Mouse (Mus musculus): ENCODE data around the gene Atp13a2. TPM values are rescaled to one million over a fixed set of nuclear protein-coding genes. Genes with fewer than 3 reads are reported as not detected.

Gene Atp13a2
- total RNA-seq (2014; rRNA removed; ENCODE audit: low replicate concordance) (45.8 and 47.7 TPM in 2 replicates), polyA plus RNA-seq (2015; fragmentation: Nextera tagmentation; extraction: Ambion mirVana) (18.8 and 19.3 TPM in 2 replicates)

- peaks cover 12% of the 10 kb centered on the region for H3K4me1 ChIP-seq (ENCODE audit: control insufficient read depth, insufficient read depth)
- no peaks in the 10 kb centered on the region for H3K36me3 ChIP-seq (replicated peaks; ENCODE audit: control insufficient read depth, insufficient read depth, low read length)
- 0 out of 2 replicates have a peak within 1 kb of the TSS, but pooled peaks have one; percentile 25 for H3K27ac ChIP-seq (ENCODE audit: low read depth)
- no peaks in the 10 kb centered on the region for H3K27me3 ChIP-seq (ENCODE audit: control insufficient read depth, insufficient read depth, low read length)
- under 1% methylated on average over 58 of the region's 58 CpGs for WGBS
- DNase-seq (ENCODE audit: low spot score) (peak; percentile 74), ATAC-seq (ENCODE audit: insufficient read depth, low read depth) (peak; percentile 83)
- H3K4me2 ChIP-seq (ENCODE audit: low read depth, low read length) = peak within 1 kb of the TSS; percentile 78
- peak within 1 kb of the TSS; percentile 73 for H3K9ac ChIP-seq (replicated peaks; ENCODE audit: low read depth, low read length)
- H3K9me3 ChIP-seq (replicated peaks; ENCODE audit: control insufficient read depth, low read length) = no peaks in the 10 kb centered on the region
- no peak for TF ChIP-seq EP300 (IDR thresholded peaks at IDR 0.05; ENCODE audit: low read depth)
- TF ChIP-seq CTCF (IDR thresholded peaks at IDR 0.05; ENCODE audit: low read depth) = no peak; the same call in 1 of the 2 replicates
- peak within 1 kb of the TSS; percentile 77 for H3K4me3 ChIP-seq (ENCODE audit: low read depth, low read length)
Observed at GRCm38 (mm10) chr4:140986711-140987395, at the start of gene Atp13a2. Gene Atp13a2 (plus strand): TSS chr4:140986873.

GRCm38 (mm10) chr4:140944356-140944755, 42.3 kb upstream of the Atp13a2 start:
- no peak overlapping the region for H3K4me2 ChIP-seq (ENCODE audit: low read depth, low read length)
- no peaks in the 10 kb centered on the region for H3K36me3 ChIP-seq (replicated peaks; ENCODE audit: control insufficient read depth, insufficient read depth, low read length)
- no peak overlapping the region for H3K9ac ChIP-seq (replicated peaks; ENCODE audit: low read depth, low read length)
- TF ChIP-seq CTCF (IDR thresholded peaks at IDR 0.05; ENCODE audit: low read depth) = no peak
- TF ChIP-seq EP300 (IDR thresholded peaks at IDR 0.05; ENCODE audit: low read depth) = no peak
- H3K27me3 ChIP-seq (ENCODE audit: control insufficient read depth, insufficient read depth, low read length) = no peaks in the 10 kb centered on the region
- no peak for DNase-seq (ENCODE audit: low spot score)
- H3K9me3 ChIP-seq (replicated peaks; ENCODE audit: control insufficient read depth, low read length) = 0 out of 2 replicates have a peak, but pooled peaks cover 6% of the 10 kb centered on the region
- no peaks in the 10 kb centered on the region for H3K4me1 ChIP-seq (ENCODE audit: control insufficient read depth, insufficient read depth)
- peak overlapping the region; percentile 66; the same call in 1 of the 2 replicates for H3K27ac ChIP-seq (ENCODE audit: low read depth)
- WGBS = 87% methylated on average over 12 of the region's 12 CpGs
- H3K4me3 ChIP-seq (ENCODE audit: low read depth, low read length) = no peak overlapping the region
- ATAC-seq (ENCODE audit: insufficient read depth, low read depth) = no peak

- H3K27ac ChIP-seq (ENCODE audit: low read depth) = peak overlapping the region; percentile 41; the same call in 1 of the 2 replicates
- WGBS = 60% methylated on average over 5 of the region's 5 CpGs
- no peak overlapping the region for H3K4me2 ChIP-seq (ENCODE audit: low read depth, low read length)
- DNase-seq (ENCODE audit: low spot score) = no peak
- H3K9ac ChIP-seq (replicated peaks; ENCODE audit: low read depth, low read length) = no peak overlapping the region
- H3K36me3 ChIP-seq (replicated peaks; ENCODE audit: control insufficient read depth, insufficient read depth, low read length) = no peaks in the 10 kb centered on the region
- no peak for ATAC-seq (ENCODE audit: insufficient read depth, low read depth)
- TF ChIP-seq EP300 (IDR thresholded peaks at IDR 0.05; ENCODE audit: low read depth) = no peak
- no peaks in the 10 kb centered on the region for H3K27me3 ChIP-seq (ENCODE audit: control insufficient read depth, insufficient read depth, low read length)
- H3K4me3 ChIP-seq (ENCODE audit: low read depth, low read length) = no peak overlapping the region
- H3K4me1 ChIP-seq (ENCODE audit: control insufficient read depth, insufficient read depth) = no peaks in the 10 kb centered on the region
- 0 out of 2 replicates have a peak, but pooled peaks cover 6% of the 10 kb centered on the region for H3K9me3 ChIP-seq (replicated peaks; ENCODE audit: control insufficient read depth, low read length)
Observed at GRCm38 (mm10) chr4:140944961-140945442, 41.7 kb upstream of the Atp13a2 start.

GRCm38 (mm10) chr4:140945571-140945970, 41.1 kb upstream of the Atp13a2 start:
- Histone ChIP-seq H3K27ac (ENCODE audit: low read depth) (peak overlapping the region; percentile 41; the same call in 1 of the 2 replicates), H3K4me1 (ENCODE audit: control insufficient read depth, insufficient read depth) (no peaks in the 10 kb centered on the region), H3K9ac (replicated peaks; ENCODE audit: low read depth, low read length) (no peak overlapping the region), H3K36me3 (replicated peaks; ENCODE audit: control insufficient read depth, insufficient read depth, low read length) (no peaks in the 10 kb centered on the region), H3K4me2 (ENCODE audit: low read depth, low read length) (no peak overlapping the region), H3K9me3 (replicated peaks; ENCODE audit: control insufficient read depth, low read length) (0 out of 2 replicates have a peak, but pooled peaks cover 6% of the 10 kb centered on the region), H3K4me3 (ENCODE audit: low read depth, low read length) (no peak overlapping the region), H3K27me3 (ENCODE audit: control insufficient read depth, insufficient read depth, low read length) (no peaks in the 10 kb centered on the region)
- WGBS = 85% methylated on average over 4 of the region's 4 CpGs
- no peak for ATAC-seq (ENCODE audit: insufficient read depth, low read depth)
- no peak for DNase-seq (ENCODE audit: low spot score)
- TF ChIP-seq CTCF (IDR thresholded peaks at IDR 0.05; ENCODE audit: low read depth) (no peak), EP300 (IDR thresholded peaks at IDR 0.05; ENCODE audit: low read depth) (no peak)

DNA sequence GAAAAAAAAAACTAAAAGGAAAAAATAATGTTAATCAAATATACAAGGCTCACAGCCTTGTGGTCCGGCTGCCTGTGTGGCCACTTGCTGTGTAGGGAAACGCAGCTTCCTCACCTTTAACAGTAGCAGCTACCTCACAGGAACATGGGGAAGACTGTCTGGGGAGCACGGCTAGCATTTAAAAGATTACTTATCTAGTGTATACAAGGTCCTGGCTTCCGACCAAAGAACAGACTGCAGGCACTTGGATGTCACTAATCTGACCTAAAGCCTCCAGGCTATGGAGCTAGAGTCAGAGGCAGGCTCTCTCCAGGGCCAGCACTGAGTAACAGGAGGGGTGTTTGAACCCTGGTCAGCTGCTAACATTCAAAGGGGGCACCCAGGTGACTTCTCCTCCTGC, 40.6 kb upstream of the Atp13a2 start:
- Histone ChIP-seq H3K4me3 (ENCODE audit: low read depth, low read length) (no peak overlapping the region), H3K4me1 (ENCODE audit: control insufficient read depth, insufficient read depth) (no peaks in the 10 kb centered on the region), H3K9ac (replicated peaks; ENCODE audit: low read depth, low read length) (no peak overlapping the region), H3K27ac (ENCODE audit: low read depth) (no peak overlapping the region), H3K4me2 (ENCODE audit: low read depth, low read length) (no peak overlapping the region), H3K9me3 (replicated peaks; ENCODE audit: control insufficient read depth, low read length) (0 out of 2 replicates have a peak, but pooled peaks cover 6% of the 10 kb centered on the region), H3K27me3 (ENCODE audit: control insufficient read depth, insufficient read depth, low read length) (no peaks in the 10 kb centered on the region), H3K36me3 (replicated peaks; ENCODE audit: control insufficient read depth, insufficient read depth, low read length) (no peaks in the 10 kb centered on the region)
- no peak for DNase-seq (ENCODE audit: low spot score)
- ATAC-seq (ENCODE audit: insufficient read depth, low read depth) = no peak
- no peak for TF ChIP-seq CTCF (IDR thresholded peaks at IDR 0.05; ENCODE audit: low read depth)
- no peak for TF ChIP-seq EP300 (IDR thresholded peaks at IDR 0.05; ENCODE audit: low read depth)
- 33% methylated on average over 4 of the region's 4 CpGs for WGBS
